Mouse (Mus musculus): ENCODE results near the gene Ccdc187.

DNA sequence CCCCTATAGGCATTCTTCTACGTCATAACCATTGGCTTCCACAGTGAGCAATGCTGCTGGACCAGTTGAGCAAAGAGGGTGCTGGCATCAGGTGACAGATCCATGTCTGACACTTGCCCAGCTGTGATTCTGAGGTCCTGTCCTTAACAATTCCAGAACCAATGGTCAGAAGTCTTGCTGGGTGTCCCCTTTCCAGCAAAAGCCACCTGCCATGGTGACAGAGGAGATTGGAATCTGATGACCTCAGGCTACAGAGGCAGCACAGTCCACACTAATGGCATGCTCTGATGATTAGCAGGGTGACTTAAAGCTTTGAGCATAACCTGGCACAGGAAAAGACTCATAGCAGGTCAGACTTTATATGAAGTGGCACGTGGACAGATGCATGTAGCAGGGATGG lies 11.2 kb upstream of the Ccdc187 start:
- no peak for TF ChIP-seq CTCF (IDR thresholded peaks at IDR 0.05; ENCODE audit: extremely low read depth, insufficient read depth, low read length)
- no peak for TF ChIP-seq POLR2A (IDR thresholded peaks at IDR 0.05; ENCODE audit: extremely low read depth, insufficient read depth, low read length)
